18 mouse cellular contexts compared by ENCODE assay signal in the genomic region with DNA sequence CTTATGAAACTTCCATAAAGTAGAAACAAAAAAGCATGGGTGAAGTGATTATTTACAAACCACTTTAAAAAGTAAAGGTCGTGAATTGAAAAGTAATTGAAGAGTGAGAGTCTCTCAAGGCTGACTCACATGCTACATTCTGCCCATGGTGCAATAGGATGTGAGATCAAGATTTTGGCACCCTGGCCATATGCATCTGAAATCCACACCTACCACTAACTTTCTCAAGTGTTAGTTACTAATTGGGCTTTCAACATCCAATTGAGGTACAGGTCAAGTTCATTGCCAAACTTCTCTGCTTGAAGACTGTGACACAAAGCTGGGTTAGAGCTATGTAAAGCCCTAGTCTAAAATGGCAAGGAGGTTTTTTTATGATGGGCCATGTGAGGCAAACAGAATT.
DNase-seq lines count a peak whose midpoint lies in the region.
"Had no signal": no experiment of that assay in that cellular context is flagged by ENCODE, and none has a peak within 500 bp of the region (broad histone marks: within the 10 kb centered on the region; RNA-seq: fewer than 3 reads in every experiment).

No protein-coding gene starts in this region.

- intact Hi-C loops in heart, postnatal 36 days (cut with DNase I), result no loop called here

- peak; percentile 55 for DNase-seq in heart, adult 11 months
- no peak for DNase-seq in heart, postnatal 36 days
- peak; percentile 29 for DNase-seq in lung, postnatal 25 days (ENCODE audit: low spot score)
- no peak for DNase-seq in lung, postnatal 14 days
- peak; percentile 71 for DNase-seq in fat pad, adult 2 months (ENCODE audit: extremely low read depth, low read depth, low spot score)
- no peak for DNase-seq in adrenal gland, postnatal 4 days (ENCODE audit: low spot score in 2 of 2)
- DNase-seq: adrenal gland, adult 8-10 months; adrenal gland, postnatal 14 days; adrenal gland, postnatal 36 days; B cell, adult 2 months; cerebellum, adult 11 months; cerebellum, adult 18-20 months; cerebellum, adult 8-10 months; cerebellum, adult 9-11 months; cerebellum, postnatal 14 days; cerebellum, postnatal 36 days; embryo, embryonic 11 days; forebrain, postnatal 0 days had no signal

Comparison
In these comparisons a context has a peak if more than half of its experiments do, and no peak if none do; other contexts are left out.
1. DNase-seq: peak in heart, adult 11 months (single experiment), lung, postnatal 25 days (single experiment) and fat pad, adult 2 months (single experiment); none in heart, postnatal 36 days (0 of 2), lung, postnatal 14 days (single experiment) and adrenal gland, postnatal 4 days (0 of 2).